Mouse (Mus musculus) cerebellum, postnatal 36 days (tissue): ENCODE data around the gene Cox4i1.

ENCODE experiments used
- DNase-seq, 2 experiments: peaks; one replicate each; pipeline ENCODE4 v3.0.0; 2021 to 2022; ENCODE audit warnings: mixed read lengths in 2 of 2

Gene Cox4i1

GRCm38 (mm10) chr8:120697154-120697978 is 29.3 kb downstream of the Cox4i1 start:
- DNase-seq, result peak in 1 of 2 experiments; percentile 37

DNA sequence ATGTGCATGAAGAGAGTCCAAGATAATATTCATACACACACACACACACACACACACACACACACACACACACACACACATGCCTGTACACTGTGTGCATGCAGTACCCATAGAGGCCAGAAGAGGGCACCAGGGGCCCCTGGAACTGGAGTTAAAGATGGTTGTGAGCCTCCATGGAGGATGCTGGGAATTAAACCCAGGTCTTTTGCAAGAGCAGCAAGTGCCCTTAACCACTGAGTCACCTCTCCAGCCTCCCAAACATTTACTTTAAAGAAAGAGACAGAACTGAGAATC is 29.9 kb downstream of the Cox4i1 start:
- DNase-seq, result no peak

DNA sequence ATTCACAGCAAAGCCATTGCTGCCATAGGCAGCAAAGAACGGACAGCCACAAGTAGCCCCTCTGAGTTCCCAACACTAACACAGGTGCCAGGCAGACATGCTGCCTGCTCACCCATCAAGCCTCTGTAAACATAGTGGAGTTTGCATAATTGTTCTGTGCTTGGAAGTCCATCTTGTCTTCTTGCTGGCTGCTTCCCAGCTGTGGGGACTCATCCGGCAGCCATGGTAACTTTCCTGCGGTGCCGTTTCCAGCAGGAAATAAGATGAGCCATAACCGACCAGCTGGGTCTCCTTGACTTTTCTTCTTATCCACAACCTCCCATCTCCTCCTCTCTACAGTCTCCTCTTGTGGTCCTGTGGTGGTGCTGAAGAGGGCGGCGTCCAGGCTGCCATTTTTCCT is 30.4 kb downstream of the Cox4i1 start:
- no peak for DNase-seq

DNA sequence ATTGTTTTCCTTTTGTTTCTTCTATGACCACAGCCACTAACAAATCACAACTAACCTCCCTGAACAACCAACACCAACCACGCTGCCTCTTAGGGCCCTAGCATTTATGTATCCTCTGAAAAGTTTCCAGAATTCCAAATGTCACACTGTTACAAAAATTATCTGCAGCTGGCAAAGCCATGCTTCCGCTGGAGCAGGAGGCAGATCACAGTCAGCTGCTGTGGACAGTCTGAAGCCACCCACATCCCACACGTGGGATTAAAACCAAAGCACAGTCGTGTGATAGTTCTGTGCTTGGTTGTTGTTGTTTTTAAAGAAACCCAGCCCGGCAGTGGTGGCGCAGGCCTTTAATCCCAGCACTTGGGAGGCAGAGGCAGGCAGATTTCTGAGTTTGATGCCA is 31.1 kb downstream of the Cox4i1 start:
- no peak for DNase-seq

DNA sequence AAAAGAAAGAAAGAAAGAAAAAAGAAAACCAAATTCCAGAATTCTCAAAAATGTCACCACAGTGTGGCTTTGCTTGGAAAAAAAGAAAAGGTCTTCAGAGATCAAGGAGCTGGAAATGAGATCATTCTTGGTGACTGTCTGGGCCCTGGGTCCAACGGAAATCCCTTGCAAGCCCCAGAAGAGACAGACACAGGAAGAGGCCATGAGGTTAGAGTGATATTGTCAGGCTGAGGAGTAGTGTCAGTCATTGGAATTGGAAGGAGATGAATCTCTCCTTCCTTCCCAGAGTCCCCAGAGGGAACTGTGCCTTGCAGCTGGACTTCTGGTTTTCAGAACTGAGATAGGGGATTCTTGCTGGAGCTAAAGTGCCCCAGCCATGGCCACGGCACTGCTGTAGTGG is 31.5 kb downstream of the Cox4i1 start:
- DNase-seq, result no peak

- DNase-seq, result no peak
Observed at GRCm38 (mm10) chr8:120700053-120700452, 32.0 kb downstream of the Cox4i1 start.

DNA sequence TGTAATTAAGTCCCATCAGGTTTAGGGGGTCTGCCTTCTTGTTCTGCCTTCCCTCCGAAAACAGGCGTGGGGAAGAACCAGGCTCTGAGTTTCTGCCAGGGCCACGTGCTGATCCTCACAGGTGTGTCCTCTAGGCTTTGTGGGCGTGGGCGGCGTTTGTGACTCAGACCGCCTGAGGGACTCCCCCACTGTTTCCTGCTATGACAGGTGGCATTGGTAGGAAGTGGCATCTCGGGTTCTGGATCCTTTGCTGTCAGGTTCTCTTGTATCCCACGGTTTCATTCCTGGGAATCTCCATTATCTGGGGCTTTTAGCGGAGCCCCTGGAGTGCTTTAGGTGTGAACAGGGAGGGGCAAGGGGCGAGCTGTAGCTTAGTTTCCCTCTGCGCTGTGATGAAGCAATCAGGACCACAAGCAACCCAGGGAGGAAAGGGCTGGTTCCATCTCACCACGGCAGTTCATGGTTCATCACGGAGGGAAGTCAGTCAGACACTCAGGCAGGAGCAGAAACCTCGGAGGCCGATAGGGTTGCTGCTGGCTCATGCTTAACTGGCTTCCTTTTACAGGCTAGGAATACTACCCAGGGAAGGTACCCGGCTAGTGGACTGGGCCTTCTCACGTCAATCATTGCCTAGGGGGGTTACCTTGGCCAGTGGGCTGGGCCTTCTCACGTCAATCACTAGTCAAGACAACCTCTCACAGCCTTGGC is 33.9 kb downstream of the Cox4i1 start:
- peak; percentile 19 to 25 for DNase-seq

GRCm38 (mm10) chr8:120704203-120704602 is 36.2 kb downstream of the Cox4i1 start:
- no peak for DNase-seq

GRCm38 (mm10) chr8:120705163-120705562 is 37.1 kb downstream of the Cox4i1 start:
- DNase-seq, result no peak

GRCm38 (mm10) chr8:120706193-120706592 is 38.2 kb downstream of the Cox4i1 start:
- DNase-seq, result no peak

- no peak for DNase-seq
Observed at GRCm38 (mm10) chr8:120709176-120709575, 41.2 kb downstream of the Cox4i1 start.

DNA sequence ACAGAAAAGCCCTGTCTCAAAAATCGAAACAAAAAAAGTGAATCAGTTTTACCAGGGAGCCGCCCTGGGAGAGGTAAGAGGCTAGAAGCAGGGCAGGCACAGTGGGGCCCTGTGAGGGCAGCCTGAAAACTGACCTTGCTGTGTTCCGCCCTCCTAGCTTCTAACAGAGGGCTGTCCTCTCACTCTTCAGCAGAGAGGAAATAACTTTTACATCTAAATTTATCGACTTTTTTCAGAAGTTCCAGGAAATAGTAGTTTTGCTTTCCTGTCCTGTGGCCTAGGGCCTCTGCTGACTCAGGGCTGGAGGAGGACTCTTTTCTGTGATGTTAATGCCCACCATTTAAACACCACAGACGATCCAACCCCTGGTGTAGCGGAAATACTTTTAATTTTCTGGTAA is 47.2 kb downstream of the Cox4i1 start:
- DNase-seq, result no peak

DNA sequence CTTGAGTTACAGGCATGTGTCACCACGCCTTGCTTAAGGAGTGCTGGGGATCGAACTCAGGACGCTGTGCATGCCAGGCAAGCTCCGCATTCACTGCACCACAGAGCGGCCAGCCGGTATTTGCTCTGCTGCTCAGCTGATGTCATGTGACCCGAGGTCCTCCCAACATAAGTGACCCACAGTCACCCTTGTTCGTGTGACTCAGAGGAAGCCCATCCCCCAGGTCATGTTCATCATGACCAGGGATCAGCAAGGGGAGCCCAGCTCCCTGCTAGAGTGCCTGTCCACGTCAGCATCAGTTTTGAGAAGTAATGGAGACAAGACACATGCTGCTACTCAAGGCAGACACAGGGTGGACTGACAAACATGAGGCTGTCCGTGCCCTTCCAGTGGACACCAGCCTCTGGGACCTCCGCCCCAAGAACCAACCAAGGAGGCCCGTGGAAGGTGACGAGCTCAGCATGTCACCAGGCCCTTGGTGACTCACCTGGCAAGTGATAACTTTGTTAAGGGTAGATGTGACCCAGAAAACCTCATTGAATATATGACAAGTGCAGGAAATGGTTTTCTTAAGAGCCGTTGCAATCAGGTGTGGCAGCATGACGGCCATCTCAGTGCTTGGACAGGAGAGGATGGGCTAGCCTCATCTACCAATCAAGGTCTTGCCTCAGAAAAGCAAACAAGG is 48.1 kb downstream of the Cox4i1 start:
- DNase-seq, result no peak

DNA sequence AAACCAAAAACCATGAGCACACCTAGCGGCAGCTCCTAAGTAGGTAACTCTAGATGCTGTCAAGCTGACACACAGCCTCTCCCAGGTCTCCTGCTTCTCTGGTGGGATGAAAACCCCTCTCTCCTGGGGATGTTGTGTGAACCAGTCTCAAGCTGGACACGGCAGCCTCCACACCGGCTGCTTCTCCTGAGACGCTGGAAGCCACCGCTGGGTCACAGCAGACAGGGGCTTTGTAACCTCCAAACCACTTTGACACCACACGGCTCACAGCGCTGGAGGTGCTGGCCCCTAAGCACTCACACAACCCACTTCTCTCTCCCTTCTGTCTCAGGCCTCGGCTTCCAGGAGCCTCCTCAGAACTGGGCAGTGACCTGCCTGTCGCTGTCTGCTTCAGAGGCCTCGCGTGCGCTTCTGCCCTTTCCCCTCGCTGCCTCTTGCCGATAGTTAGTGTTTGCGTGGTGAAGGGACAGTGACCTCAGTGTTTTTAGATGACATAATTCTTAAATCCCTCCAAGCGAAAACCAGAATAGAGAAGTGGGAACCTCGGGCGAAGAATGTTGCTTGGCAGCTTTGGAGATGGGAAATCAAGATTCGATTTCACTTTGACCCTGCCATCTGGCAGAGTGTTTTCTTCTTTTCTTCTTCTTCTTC is 51.7 kb downstream of the Cox4i1 start:
- DNase-seq, result no peak

GRCm38 (mm10) chr8:120723025-120723424 is 55.0 kb downstream of the Cox4i1 start:
- no peak for DNase-seq
